Mouse (Mus musculus) CD4-positive helper T cell, adult 2 months (primary cell): ENCODE measurements at regions not wholly inside any gene's neighbourhood (a gene's known extent, or its start where the extent isn't known, plus 50 kb on each side); places are given as distances from the start of the nearest gene placed in this dataset.

Experiments
- DNase-seq: peaks from one replicate; pipeline ENCODE4 v3.0.0-alpha.2; 2012; ENCODE audit warnings: low read depth, missing footprints, low spot score

- DNase-seq = no peak
Measured at GRCm38 (mm10) chr12:73830122-73830521, 71.1 kb upstream of the Hif1a start.

DNA sequence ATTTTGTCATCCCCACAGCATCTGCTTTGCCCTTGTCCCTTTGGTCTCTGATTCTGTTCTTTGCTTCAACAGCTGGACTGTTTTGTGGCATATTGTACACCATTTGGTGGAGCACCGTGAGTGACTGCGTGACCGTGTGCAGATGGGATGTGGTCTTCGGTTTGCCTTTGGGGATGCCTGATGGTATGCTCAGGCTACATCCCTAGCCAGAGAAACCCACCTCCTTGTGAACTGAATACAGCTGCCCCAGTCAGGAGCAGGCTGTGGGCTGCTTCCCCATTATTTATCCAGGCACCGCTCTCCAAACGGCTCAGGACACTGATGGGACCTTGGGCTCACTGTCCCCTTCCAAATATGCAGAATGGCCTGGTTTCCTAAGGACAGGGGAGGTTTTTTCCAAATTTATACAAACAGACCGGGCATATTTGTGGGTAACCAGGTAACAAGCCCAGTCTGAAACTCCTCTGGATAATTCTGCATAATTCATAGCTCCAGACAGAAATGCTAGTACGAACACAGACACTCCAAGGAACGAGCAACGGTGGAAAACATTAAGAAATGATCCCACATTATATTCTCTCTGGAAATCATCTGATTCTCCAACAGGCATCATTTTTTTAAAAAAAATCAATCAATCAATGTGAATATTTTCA is 70.5 kb upstream of the Hif1a start:
- no peak for DNase-seq

DNA sequence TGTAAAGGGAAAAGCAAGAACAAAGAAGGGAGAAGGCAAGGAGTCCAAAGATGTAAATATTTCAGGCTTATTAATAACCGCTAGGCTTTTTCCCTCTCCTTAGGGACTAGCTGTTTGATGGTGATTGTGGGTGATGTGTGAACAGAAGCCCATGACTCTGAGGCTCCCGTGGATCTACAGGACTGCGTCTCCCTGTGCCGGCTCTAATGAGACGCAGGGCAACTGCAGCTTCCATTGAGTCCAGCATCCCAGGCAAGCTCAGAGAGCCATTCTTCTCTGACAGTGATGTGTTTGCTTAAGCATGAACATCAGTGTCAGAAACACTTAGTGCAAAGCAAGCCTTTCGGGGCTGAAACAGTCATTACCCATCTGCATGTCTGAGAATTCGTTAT is 70.0 kb upstream of the Hif1a start:
- DNase-seq = no peak

DNA sequence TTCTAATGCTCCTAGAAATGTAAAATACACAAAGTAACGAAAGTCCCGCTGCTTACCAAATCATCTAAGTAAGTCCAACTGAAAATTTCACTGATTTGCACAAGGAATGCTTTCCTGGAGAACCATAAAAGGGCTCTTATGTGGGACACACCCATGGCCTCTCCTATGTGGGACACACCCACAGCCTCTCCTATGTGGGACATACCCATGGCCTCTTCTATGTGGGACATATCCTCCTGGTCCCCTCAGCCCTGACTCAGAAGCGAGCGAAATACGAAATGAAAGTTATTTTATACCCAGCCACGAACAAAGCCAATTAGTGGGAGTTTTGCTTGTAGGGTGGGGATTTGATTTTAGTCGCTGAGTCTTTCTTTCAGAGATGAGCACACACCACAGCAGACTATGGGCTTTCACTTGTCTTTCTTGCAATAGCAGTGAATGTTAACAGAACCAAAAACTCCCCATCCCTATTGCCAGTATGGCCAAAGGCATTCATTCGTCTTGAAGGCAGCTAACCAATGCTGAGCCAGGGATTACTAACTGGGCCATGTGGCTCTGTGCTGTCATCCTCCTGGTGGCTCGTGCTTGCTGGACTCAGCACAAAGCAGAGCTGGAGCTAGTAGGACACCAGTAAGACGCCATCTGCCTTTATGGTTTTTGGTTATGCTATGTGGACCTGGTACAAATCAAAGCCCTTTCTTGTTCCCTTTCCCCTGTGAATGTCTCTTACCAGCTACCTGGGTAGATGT is 69.4 kb upstream of the Hif1a start:
- no peak for DNase-seq

DNA sequence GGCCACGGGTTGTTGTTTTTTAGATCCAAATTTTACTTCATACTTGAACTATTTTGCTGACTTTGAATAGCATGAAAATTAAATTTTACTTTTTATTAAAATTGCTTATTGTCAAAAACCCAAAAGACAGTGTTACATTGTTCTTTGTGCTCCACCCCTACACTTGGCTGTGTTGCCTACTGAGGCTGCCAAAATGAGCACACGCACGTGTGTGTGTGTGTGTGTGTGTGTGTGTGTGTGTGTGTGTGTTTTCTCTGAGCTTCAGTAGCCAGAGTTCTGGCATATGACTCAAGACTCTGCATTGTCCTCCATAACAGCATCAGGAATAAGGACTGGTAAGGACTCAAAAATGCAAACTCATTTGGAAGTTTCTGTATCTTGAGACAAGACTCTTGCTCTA is 68.4 kb upstream of the Hif1a start:
- no peak for DNase-seq

- no peak for DNase-seq
Measured at GRCm38 (mm10) chr12:73836132-73836531, 65.0 kb upstream of the Hif1a start.

GRCm38 (mm10) chr12:73837036-73837435 is 64.1 kb upstream of the Hif1a start:
- no peak for DNase-seq

GRCm38 (mm10) chr12:73837921-73838320 is 63.3 kb upstream of the Hif1a start:
- DNase-seq = no peak

DNA sequence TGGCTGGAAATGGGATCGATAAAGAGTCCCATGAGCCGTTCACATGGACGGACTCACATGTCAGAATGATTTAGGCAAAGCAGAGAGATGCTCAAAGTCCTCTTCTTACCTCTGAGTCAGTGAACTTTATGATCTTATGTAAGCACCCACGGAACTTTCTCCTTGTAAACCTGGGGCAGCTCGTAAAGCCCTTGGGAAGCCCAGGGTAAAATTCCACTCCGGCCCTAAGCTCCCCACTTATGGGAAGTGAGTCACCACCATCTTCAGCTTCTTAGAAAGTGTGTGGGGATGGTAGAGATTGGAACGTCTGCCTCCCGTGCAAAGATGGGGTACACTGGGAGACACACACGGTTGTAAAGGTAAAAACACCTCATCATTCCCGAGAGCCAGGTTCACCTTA is 62.8 kb upstream of the Hif1a start:
- no peak for DNase-seq

GRCm38 (mm10) chr12:73842000-73842675 is 59.0 kb upstream of the Hif1a start:
- DNase-seq = peak; percentile 91

- no peak for DNase-seq
Measured at GRCm38 (mm10) chr12:73844782-73845181, 56.4 kb upstream of the Hif1a start.

DNA sequence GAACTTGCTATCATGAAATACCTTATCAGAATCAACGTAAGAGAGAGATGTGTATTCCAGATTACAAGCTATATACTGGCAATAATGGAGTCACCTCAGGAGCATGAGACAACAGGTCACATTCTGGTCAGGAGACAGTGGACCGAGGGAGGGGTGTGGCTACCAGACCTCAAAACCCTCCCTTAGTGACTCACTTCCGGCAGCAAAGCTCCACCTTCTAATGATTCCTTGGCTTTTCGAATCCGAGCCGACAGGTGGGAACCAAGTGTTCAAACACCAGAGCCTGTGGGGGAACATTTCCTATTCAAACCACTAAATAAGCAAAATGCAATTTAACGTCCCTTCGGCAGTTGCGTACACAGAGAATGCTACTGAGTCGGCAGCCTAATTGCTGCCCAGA is 54.5 kb upstream of the Hif1a start:
- no peak for DNase-seq

GRCm38 (mm10) chr12:73847336-73847735 is 53.8 kb upstream of the Hif1a start:
- no peak for DNase-seq

DNA sequence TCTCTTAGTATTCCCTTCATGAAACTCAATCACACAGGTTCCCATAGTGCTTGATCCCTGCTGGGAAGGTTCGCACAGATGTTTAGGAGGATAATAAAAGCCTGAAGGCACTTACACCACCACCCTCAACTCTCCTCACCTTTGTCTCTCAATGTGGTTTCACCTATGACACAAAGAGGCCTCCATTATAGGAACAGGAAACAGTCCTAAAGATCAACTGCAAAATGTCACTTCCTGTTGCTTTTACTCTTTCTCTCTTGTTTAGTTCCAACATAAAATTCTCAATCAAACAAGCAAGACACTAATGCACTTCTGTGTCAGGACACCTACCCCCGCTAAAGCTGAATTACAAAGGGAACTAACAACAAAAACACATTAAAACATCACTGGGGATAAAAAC is 50.3 kb upstream of the Hif1a start:
- peak; percentile 45 for DNase-seq
